Mouse (Mus musculus): ENCODE measurements around the gene Smdt1.

- TF ChIP-seq TAL1 (IDR thresholded peaks at IDR 0.05; ENCODE audit: low read length) (no peak), GATA1 (IDR thresholded peaks at IDR 0.05; ENCODE audit: low read length) (no peak)
Measured at GRCm38 (mm10) chr15:82308416-82308815, 30.3 kb upstream of the Smdt1 start.

Data from erythroblast, embryonic 14.5 days (primary cell).